Mouse (Mus musculus): ENCODE data around the gene Prss56. TPM values are rescaled to one million over a fixed set of nuclear protein-coding genes. Genes with fewer than 3 reads are reported as not detected.

Prss56 gene
- 0.29 and 0.31 TPM in 2 replicates for total RNA-seq (2014; rRNA removed)
- polyA plus RNA-seq (2015; fragmentation: Nextera tagmentation; extraction: Ambion mirVana) = 0.46 and 0.47 TPM in 2 replicates

DNA sequence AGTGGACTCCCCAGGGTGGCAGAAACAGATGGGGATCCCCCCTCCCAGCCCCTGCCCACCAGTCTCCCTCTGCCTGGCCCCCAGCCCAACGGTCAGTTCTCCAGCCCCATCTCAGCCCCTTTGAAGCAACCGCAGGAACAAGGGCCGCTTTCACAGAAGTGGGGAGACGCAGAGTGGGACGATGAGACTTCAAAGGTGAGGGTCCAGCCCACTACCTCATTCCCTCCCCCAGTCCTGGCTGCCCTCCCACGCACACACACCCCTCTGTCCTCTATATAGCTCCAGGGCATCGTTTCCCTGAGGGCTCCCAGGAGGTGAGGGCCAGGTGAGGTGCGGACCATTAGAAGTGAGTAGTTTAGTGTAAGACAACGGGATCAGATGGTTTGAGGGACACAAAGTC lies at the start of gene Prss56:
Gene Prss56 (plus strand): TSS at position 301 of the 400 bp plus-strand sequence.
- Histone ChIP-seq H3K36me3 (ENCODE audit: insufficient read depth, low read length) (no peaks in the 10 kb centered on the region), H3K4me2 (ENCODE audit: low read depth, low read length) (no peak within 1 kb of the TSS), H3K9ac (replicated peaks; ENCODE audit: low read length) (no peak within 1 kb of the TSS), H3K4me1 (ENCODE audit: insufficient read depth, low read length) (no peaks in the 10 kb centered on the region), H3K27ac (no peak within 1 kb of the TSS), H3K4me3 (ENCODE audit: low read length) (no peak within 1 kb of the TSS), H3K27me3 (ENCODE audit: insufficient read depth, low read length) (peaks cover 16% of the 10 kb centered on the region; the same call in 1 of the 2 replicates), H3K9me3 (ENCODE audit: low read length) (no peaks in the 10 kb centered on the region)
- ATAC-seq (no peak), DNase-seq (ENCODE audit: low spot score) (no peak)
- no peak for TF ChIP-seq CTCF (IDR thresholded peaks at IDR 0.05; ENCODE audit: low read depth)
- WGBS = 62% methylated on average over 9 of the region's 9 CpGs

DNA sequence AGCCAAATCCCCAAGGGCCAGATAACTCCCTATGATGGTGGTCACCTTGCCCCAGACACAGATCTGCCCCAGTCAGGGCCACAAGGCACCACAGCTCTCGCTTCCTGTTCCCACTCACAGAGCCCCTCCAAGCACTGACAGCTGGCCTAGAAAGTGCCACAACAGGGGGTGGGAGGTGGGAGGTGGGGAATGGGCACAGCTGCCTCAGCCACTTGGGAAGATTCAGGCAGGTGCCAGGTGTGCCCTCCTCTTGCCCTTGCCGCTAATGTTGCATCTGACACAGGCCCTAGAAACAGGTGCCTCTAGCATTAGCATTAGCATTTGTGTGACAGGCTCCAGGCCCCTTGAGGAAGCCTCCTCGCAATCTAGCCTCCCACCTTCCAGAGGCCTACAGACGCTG lies 41.6 kb upstream of the Prss56 start:
- Histone ChIP-seq H3K4me3 (ENCODE audit: low read length) (no peak overlapping the region), H3K27ac (no peak overlapping the region), H3K36me3 (ENCODE audit: insufficient read depth, low read length) (no peaks in the 10 kb centered on the region), H3K9ac (replicated peaks; ENCODE audit: low read length) (no peak overlapping the region), H3K27me3 (ENCODE audit: insufficient read depth, low read length) (no peaks in the 10 kb centered on the region), H3K9me3 (ENCODE audit: low read length) (no peaks in the 10 kb centered on the region), H3K4me1 (ENCODE audit: insufficient read depth, low read length) (no peaks in the 10 kb centered on the region; the same call in 1 of the 2 replicates), H3K4me2 (ENCODE audit: low read depth, low read length) (no peak overlapping the region)
- WGBS = 67% methylated on average over 4 of the region's 4 CpGs
- DNase-seq (ENCODE audit: low spot score) (no peak), ATAC-seq (peak; percentile 25; the same call in 1 of the 2 replicates)
- TF ChIP-seq CTCF (IDR thresholded peaks at IDR 0.05; ENCODE audit: low read depth) = no peak

DNA sequence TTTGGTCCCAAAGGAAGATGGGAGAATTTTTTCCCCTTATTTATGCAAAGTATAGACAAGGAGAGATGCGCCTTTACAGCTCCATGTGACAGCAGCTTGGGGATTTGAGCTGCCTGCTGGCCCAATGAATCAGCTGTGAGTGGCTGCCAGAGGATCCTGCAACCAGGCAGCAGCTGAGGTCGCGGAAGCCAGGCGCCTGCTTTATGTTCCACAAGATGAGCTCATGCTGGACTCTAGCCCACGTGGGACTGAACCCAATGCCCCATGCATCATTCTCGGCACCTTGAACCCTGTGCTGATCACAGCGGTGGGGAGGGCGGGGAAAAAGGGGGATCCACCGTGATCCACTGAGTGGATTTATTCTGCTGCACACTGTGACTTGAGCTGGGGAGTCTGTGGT lies 40.7 kb upstream of the Prss56 start:
- WGBS = 23% methylated on average over 9 of the region's 9 CpGs

DNA sequence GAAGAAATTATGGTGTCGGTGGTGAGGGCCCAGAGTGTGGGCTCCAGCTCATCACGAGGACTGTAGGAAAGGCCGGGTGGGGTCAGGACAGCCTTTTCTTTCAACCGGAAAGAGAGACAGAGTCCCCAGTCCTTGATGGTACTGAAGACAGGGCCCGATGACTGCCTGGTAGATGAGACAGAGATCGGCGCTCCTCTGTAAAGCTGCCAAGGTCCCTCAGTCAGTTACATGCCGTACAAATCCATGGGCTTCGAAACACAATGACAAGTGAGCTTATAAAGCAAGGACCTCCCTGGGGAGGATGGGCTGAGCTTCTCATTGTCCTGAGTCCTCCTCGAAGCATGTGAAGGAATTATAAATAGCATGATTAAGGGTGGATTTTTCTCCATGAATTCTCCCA lies 40.0 kb upstream of the Prss56 start:
- Histone ChIP-seq H3K27me3 (ENCODE audit: insufficient read depth, low read length) (no peaks in the 10 kb centered on the region), H3K9me3 (ENCODE audit: low read length) (no peaks in the 10 kb centered on the region), H3K36me3 (ENCODE audit: insufficient read depth, low read length) (no peaks in the 10 kb centered on the region), H3K9ac (replicated peaks; ENCODE audit: low read length) (no peak overlapping the region), H3K4me2 (ENCODE audit: low read depth, low read length) (no peak overlapping the region), H3K4me1 (ENCODE audit: insufficient read depth, low read length) (no peaks in the 10 kb centered on the region; the same call in 1 of the 2 replicates), H3K27ac (no peak overlapping the region), H3K4me3 (ENCODE audit: low read length) (no peak overlapping the region)
- DNase-seq (ENCODE audit: low spot score) (peak; percentile 44), ATAC-seq (peak; percentile 33; the same call in 1 of the 2 replicates)
- TF ChIP-seq CTCF (IDR thresholded peaks at IDR 0.05; ENCODE audit: low read depth) = no peak
- 47% methylated on average over 10 of the region's 10 CpGs for WGBS

More for the DNA sequence above, 40.7 kb upstream of the Prss56 start:
- H3K4me2 ChIP-seq (ENCODE audit: low read depth, low read length) = no peak overlapping the region
- TF ChIP-seq CTCF (IDR thresholded peaks at IDR 0.05; ENCODE audit: low read depth) = no peak
- no peaks in the 10 kb centered on the region for H3K27me3 ChIP-seq (ENCODE audit: insufficient read depth, low read length)
- no peak overlapping the region for H3K4me3 ChIP-seq (ENCODE audit: low read length)
- peak; percentile 69 for DNase-seq (ENCODE audit: low spot score)
- H3K27ac ChIP-seq = no peak overlapping the region
- H3K9ac ChIP-seq (replicated peaks; ENCODE audit: low read length) = no peak overlapping the region
- no peaks in the 10 kb centered on the region for H3K36me3 ChIP-seq (ENCODE audit: insufficient read depth, low read length)
- peak; percentile 74 for ATAC-seq
- no peaks in the 10 kb centered on the region; the same call in 1 of the 2 replicates for H3K4me1 ChIP-seq (ENCODE audit: insufficient read depth, low read length)
- no peaks in the 10 kb centered on the region for H3K9me3 ChIP-seq (ENCODE audit: low read length)

DNA sequence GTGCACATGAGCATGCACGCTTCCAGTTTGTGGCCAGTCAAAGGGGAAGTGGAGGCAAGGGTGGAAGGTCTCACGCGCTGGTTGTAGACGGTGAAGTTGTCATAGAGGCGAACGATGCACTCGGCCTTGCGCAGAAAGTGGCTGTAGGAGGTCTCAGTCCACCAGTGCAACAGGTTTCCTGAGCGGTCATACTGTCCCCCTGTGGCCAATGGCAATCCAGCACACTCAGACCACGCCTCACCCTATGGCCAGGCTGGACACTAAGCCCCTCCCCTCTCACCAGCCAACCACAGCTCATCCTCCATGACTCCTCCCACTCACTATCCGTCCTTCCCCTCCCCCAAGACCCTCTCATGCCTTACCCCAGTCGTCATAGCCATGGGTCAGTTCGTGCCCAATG lies 33.7 kb upstream of the Prss56 start:
- 40% methylated on average over 13 of the region's 13 CpGs for WGBS
- peak; percentile 19; the same call in 1 of the 2 replicates for ATAC-seq
- H3K4me2 ChIP-seq (ENCODE audit: low read depth, low read length) = no peak overlapping the region
- H3K9ac ChIP-seq (replicated peaks; ENCODE audit: low read length) = no peak overlapping the region
- H3K4me3 ChIP-seq (ENCODE audit: low read length) = no peak overlapping the region
- H3K4me1 ChIP-seq (ENCODE audit: insufficient read depth, low read length) = no peaks in the 10 kb centered on the region
- DNase-seq (ENCODE audit: low spot score) = no peak
- TF ChIP-seq CTCF (IDR thresholded peaks at IDR 0.05; ENCODE audit: low read depth) = peak; percentile 13; the same call in 1 of the 2 replicates
- H3K36me3 ChIP-seq (ENCODE audit: insufficient read depth, low read length) = no peaks in the 10 kb centered on the region
- H3K27me3 ChIP-seq (ENCODE audit: insufficient read depth, low read length) = peaks cover 28% of the 10 kb centered on the region
- H3K27ac ChIP-seq = no peak overlapping the region
- H3K9me3 ChIP-seq (ENCODE audit: low read length) = no peaks in the 10 kb centered on the region

DNA sequence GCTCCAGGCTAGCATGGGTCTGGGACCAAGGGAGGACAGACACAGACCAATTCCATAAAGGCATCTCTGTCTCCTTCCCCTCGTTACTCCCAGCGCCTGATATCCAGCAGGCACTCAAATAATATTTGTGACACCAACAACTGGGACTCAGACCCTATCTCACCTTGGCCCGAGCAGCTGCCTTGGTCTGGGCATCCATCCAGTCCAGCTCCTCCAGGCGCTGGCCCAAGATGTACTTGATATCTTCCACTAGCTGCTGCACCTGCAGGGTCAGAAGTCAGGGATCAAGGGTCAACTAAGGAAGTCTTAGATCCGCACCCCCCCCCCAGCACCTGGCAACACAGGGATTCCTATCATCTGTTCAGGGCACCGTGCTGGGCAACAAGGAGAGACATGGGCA lies 31.8 kb upstream of the Prss56 start:
- TF ChIP-seq CTCF (IDR thresholded peaks at IDR 0.05; ENCODE audit: low read depth) = no peak
- Histone ChIP-seq H3K27me3 (ENCODE audit: insufficient read depth, low read length) (peaks cover 43% of the 10 kb centered on the region), H3K36me3 (ENCODE audit: insufficient read depth, low read length) (no peaks in the 10 kb centered on the region), H3K4me3 (ENCODE audit: low read length) (no peak overlapping the region), H3K27ac (no peak overlapping the region), H3K4me1 (ENCODE audit: insufficient read depth, low read length) (no peaks in the 10 kb centered on the region), H3K9ac (replicated peaks; ENCODE audit: low read length) (no peak overlapping the region), H3K9me3 (ENCODE audit: low read length) (no peaks in the 10 kb centered on the region), H3K4me2 (ENCODE audit: low read depth, low read length) (no peak overlapping the region)
- ATAC-seq = no peak
- DNase-seq (ENCODE audit: low spot score) = no peak
- WGBS = 77% methylated on average over 6 of the region's 6 CpGs

DNA sequence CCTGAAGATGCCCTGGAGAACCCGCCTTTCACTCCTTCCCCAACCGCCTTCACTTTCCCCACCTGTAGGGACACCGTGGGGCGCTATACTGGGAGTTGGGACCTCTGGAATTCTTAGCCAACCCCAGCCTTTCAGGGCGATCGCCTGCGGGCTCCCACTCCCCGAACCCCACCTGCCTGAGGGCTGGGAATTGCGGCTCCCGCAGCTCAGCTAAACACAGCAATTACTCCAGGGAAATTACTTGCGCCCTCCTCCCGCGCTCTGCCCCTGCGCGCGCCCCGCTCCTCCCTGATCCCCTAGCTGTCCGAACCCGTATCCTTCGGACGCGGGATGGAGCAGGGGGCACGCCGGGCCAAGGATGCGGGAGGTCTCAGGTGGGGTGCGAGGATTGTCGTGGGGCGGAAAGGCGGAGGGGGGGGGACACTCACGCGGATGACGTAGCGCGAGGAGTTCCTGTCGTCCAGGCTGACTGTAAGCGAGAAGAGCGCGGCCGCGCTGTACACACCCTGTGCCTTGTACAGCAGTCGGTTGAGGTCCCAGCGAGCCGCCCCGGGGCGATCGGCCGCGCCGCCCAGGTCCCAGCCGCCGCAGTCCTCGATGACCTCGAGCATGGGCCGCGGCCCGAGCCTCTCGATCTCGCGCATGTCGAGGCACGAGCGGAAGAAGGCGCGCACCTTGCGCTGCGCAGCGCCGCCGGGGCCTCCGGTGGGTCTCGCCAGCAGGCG lies 29.2 kb upstream of the Prss56 start:
- H3K9ac ChIP-seq (replicated peaks; ENCODE audit: low read length) = peak overlapping the region; percentile 28; the same call in 1 of the 2 replicates
- H3K27me3 ChIP-seq (ENCODE audit: insufficient read depth, low read length) = peaks cover 59% of the 10 kb centered on the region
- no peaks in the 10 kb centered on the region for H3K36me3 ChIP-seq (ENCODE audit: insufficient read depth, low read length)
- peak overlapping the region; percentile 45 for H3K4me3 ChIP-seq (ENCODE audit: low read length)
- H3K9me3 ChIP-seq (ENCODE audit: low read length) = no peaks in the 10 kb centered on the region
- peak; percentile 36 for DNase-seq (ENCODE audit: low spot score)
- ATAC-seq = peak; percentile 36; the same call in 1 of the 2 replicates
- no peak for TF ChIP-seq CTCF (IDR thresholded peaks at IDR 0.05; ENCODE audit: low read depth)
- H3K4me2 ChIP-seq (ENCODE audit: low read depth, low read length) = peak overlapping the region; percentile 65
- H3K4me1 ChIP-seq (ENCODE audit: insufficient read depth, low read length) = no peaks in the 10 kb centered on the region
- no peak overlapping the region for H3K27ac ChIP-seq
- WGBS = 1% methylated on average over 69 of the region's 72 CpGs

Data from hindbrain, postnatal 0 days (tissue).